Mouse (Mus musculus) lung, postnatal 4 days (tissue): Measurements from ENCODE around the gene Plin2.

ENCODE experiments used
- DNase-seq, 2 experiments: peaks; one replicate each; pipeline ENCODE4 v3.0.0; 2021

The Plin2 gene

DNA sequence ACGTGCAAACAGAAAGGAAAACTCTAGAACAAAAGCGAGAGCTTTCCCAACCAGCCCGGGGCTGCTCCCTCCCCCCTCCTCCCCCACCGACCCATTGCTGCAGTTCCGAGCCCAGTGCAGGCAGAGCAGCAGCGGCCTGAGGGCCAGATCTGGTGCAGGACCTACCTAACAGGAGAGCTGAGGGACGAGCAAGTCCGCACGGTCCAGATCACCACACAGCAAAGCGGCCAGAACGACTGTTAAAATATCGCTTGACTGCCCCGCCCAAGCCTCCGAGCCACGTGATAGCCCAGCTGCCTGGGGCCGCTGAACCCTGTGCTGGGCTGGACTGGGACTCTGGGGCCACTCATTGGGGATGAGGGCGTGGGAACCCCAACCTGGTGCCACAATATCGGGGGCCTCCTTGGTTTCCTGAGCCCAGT is at the start of gene Plin2:
Plin2 (minus strand) TSS at position 281 of the 422 bp plus-strand sequence.
- peak; percentile 84 to 86 for DNase-seq

DNA sequence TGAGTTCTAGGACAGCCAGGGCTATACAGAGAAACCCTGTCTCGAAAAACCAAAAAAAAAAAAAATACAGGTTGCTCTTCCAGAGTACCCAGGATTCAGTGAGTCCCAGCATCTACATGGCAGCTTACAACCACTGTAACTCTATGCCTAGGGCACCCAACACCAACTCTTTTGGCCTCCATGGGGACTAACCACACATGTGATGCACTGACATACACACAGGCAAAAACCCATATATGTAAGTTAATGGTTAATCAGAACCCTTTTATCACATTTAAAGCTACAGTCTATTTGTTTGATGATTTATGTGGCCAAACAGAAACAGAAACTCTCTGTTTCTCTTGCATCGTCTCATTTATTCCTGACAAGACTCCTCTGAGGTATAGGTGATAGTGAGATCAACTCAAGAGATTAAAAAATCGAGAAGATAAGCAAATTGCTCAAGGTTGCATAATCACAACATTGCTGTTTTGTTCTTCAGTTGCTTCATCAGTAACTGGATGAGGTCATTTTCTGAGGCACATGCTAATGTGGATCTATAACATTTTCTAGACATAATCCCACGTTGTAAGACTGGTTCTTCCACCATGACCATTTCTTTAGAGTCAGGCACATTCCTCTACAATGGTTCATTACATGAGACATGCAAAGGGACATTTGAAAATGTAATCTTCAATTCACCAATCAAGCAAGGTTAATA is 49.2 kb upstream of the Plin2 start:
- no peak for DNase-seq

DNA sequence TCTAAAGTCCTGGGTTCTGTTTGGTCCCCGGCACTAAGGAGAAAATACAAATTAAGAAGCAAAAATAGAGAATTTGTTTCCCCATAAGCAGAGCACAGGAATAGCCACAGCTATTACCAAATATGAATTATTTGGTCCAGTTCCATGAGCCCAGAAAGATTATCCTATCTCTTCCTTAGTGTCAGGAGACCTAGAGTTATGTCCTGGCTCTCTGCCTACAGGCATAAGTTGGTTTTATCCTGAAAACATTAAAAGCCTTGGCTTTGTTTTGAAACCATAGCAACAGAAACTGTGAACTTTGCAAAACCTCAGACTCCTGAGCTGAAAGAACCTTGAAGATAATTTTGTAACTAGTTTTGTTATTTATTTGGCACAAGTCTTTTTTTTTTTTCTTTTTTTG is 47.3 kb upstream of the Plin2 start:
- DNase-seq, result no peak

DNA sequence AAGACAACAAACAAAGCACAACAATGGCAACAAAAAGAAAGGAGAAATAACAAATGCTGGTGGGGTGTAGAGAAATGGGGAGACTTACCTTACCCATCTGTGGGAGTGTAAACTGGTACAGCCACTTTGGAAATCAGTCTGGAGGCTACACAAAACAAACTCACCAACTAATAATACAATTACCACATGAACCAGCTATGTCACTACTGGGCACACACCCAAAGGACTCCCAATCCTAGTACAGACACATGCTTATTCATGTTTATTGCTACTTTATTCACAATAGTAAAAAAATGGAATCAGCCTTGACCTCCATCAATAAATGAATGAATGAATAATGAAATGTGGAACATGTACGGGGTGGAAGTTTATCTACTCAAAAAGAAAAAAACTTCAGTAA is 45.5 kb upstream of the Plin2 start:
- no peak for DNase-seq

DNA sequence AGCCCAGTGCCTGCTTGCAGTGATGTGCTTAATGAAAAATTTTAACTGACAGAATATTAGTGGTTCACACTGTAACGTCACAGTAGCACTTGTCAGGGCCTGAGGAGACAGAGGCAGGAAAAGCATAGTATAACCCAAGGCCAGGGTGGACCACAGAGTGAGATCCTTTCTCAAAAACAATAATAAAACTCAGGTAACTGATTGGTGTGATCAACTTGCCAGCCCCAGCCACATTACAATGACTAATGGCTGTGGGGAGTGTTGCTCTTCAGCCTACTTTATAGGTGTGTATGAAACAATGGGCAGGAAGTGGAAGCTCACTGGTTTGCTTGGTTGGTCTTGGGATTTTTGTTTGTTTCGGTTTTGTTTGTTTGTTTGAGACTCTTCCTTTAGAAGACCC is 43.7 kb upstream of the Plin2 start:
- DNase-seq, result no peak

DNA sequence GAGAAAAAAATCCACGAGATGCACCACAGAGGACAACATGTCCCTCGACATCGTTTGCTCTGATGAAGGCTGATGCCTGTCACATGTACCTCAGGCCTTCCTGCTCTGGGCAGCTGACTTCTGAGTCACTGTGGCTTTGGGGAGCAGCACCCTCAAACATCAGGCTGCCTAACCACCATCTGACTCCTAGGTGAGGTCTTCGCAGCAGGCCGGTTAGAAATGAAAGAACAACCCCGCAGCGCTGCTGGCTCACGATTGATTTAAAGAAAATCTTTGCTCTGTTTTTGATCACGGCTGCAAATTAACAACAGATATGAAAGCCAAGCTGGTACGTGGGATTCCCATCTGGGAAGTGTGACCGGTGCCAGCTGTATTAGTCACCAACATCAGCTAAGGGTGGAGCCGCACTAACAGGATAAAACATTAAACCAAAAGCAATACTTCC is 42.9 kb upstream of the Plin2 start:
- no peak for DNase-seq

DNA sequence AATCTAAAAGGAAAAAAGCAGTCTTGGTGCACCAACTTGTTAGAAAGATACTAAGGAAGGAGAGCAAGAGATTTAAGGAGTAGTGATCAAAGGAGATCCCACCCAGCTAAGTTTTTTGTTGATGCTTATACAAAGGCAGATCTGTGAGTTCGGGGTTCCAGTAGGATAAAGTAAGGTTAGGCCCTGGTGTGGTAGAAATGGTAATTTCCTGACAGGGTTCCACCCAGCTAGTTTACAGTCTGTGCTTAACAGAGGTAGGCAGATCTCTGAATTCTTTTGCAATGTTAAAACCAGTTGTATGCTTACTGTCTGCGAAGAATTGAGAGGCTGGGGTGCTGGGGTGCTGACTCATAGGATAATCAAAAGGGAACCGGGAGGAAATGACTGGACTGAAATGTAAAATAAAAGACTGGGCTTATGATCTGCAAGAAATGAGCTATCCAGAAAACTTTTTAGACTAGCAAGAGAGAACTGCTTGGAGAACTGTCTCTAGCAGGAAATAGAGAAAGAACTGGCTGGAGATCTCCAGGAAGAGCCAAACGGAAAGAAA is 40.9 kb upstream of the Plin2 start:
- no peak for DNase-seq

DNA sequence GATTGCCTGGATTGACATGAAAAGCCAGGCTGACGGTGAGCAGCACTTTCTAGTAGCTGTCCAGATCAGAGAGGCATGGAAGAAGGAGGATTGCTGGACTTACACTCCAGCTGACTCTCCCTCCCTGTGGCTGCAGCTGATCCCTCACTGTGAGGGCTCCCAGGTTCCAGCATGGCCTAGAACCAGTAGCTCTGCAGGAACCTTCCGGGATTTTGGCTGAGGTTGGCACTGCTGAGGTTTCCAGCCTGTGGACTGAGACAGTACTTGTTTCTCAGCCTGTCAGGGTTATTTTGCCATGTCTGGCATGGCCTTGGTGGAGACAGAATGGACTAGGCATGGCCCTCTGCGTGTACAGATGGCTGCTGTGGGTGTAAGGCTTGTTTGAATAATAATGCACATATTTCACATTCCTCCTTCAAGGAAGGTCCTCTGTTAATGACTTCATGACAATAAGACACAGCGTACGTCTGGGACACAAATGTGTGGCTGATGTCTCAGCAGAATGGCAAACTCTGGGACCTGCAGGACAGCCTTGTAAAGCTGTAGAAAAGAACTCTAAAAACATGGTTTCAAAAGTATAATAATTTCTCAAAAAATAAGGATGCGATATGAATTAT is 40.3 kb upstream of the Plin2 start:
- no peak for DNase-seq

DNA sequence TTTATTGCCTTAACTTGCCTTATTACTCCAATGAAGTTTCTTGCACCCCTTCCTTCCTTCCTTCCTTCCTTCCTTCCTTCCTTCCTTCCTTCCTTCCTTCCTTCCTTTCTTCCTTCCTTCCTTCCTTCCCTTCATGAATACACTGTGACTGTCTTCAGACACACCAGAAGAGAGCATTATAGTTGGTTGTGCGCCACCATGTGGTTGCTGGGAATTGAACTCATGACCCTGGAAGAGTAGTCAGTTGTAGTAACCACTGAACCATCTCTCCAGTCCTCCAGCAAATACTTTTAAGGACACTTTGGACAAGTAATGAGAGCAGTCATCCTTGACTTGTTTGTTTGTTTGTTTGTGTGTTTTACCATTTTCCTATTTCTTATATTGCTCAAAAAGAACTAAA is 38.9 kb upstream of the Plin2 start:
- DNase-seq, result no peak

DNA sequence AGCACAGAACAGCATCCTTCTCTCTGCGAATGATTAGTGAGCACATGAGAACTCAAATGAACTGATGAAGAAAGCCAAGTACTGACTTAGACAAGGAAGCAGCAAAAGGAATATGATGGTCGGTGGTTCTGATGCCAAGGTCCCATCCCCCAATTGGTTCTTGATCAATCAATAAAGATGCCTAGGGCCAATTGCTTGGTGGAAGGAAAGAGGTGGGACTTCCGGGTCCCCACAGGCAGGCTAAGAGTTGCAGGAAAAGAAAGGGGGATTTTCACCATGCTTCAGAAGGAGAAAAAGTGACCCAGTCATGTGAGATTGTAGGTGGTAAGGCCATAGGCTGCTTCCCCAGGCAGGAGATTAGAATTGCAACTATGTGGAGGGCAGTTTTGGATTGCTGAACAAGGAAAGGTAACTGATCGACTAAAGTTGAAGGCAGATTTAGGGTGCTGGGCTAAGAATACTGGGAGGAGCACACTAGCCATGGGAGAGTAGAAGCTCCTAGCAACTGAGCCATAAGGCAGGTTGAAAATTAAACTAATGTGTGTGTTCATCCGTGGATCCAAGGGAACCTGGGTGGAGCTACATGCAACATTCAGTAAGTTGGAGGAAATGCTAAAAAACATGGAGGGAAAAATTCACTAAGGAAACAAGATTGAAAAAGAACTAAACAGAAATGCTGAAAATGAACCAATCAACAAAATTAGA is 29.5 kb upstream of the Plin2 start:
- no peak for DNase-seq

DNA sequence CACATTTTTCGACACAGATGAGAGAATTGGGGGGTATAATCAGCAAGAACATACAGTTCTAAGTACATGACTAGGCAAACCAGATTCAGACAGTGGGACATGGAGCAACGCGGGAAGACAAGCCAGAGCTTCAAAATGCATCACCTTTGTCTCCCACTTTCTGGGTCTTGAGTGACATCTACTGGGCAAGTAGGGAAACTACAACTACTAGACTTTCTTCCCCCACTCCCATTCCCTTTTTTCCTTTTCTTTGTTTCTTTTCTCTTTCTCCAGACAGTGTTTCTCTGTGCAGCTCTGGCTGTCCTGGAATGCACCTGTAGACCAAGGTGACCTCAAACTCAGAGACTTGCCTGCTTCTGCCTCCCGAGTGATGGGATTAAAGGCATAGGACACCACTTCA is 27.0 kb upstream of the Plin2 start:
- DNase-seq, result peak in 1 of 2 experiments; percentile 47

DNA sequence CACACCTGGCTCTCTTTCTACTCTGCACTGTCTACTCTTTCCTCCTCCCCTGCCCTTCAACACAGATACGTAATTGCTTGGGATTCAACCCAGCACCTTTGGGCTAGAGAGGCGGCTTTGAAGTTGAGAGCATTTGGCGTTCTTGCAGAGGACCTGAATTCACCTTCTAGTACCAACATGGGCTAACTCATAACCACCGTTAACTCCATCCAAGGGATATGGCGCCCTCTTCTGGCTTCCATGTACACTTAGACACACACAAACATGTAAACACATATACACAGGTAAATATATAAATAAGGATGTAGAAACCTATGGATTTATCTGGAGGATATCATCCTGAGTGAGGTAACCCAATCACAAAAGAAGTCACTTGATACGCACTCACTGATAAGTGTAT is 25.2 kb upstream of the Plin2 start:
- peak in 1 of 2 experiments; percentile 73 for DNase-seq

DNA sequence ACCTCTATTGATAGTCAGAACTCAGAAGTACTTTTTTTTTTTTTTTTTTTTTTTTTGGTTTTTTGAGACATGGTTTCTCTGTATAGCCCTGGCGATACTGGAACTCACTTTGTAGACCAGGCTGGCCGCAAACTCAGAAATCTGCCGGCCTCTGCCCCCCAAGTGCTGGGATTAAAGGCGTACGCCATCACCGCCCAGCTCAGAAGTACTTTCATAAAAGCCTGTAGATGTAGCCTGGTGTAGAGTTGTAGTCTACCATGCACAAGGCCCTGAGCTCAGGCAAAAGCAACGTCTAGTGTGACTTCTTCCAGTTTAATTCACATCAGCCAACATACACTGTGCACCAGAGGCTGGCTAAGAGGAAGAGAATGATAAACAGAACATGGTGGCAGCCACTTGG is 23.1 kb upstream of the Plin2 start:
- DNase-seq, result no peak

DNA sequence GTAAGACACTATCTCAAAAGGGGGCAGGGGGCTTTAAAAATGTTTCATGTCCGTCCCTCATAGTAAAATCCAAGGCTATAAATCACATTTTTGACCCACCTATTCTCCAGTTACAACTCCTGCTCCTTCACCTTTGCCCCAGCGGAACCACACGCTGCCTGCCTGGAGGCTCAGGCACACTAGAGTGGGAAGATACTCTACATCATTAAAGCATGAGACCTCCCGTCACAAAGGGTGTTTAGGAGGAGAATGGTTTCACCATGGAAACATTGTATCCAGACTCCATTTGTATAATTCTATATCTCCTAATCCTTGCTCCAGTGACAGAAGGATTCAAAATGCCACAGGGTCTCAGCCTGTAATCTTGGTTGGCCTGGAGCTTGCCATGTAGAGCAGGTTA is 21.4 kb upstream of the Plin2 start:
- no peak for DNase-seq

DNA sequence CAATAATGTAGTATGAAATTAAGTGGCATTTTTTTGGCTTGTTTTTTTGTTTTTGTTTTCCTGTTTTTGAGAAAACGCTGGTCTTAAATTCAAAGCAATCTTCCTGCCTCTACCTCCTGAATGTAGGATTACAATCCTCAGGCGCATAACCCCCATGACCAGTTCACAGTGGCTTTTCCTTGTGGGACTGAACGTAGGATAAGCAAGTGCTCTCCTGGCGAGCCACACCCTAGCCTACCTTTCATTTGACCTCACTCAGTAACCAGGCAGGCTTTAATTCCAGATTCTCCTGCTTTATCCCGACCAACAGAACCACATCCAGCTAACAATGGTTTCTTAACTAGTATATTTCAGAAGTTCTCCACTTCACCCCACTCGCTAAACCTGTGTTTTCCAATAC is 20.9 kb upstream of the Plin2 start:
- no peak for DNase-seq

DNA sequence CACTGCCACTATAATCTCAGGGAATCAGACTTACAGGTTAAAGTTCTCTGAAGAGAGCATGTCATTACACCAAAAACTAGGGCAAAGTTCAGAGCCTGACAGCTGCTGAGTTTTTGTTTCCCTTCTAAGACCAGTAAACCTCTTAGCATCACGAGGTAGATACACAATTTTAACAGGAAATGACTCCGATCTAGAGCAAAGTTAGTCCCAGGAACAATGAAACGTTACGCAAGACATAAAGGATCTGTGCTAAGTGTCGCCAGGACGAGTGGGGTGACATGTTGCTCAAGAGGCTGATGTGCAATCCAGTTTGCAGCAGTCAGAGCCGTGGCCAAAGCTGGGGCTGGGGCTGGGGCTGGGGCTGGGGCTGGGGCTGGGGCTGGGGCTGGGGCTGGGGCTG is 20.3 kb upstream of the Plin2 start:
- DNase-seq, result peak; percentile 73 to 77

DNA sequence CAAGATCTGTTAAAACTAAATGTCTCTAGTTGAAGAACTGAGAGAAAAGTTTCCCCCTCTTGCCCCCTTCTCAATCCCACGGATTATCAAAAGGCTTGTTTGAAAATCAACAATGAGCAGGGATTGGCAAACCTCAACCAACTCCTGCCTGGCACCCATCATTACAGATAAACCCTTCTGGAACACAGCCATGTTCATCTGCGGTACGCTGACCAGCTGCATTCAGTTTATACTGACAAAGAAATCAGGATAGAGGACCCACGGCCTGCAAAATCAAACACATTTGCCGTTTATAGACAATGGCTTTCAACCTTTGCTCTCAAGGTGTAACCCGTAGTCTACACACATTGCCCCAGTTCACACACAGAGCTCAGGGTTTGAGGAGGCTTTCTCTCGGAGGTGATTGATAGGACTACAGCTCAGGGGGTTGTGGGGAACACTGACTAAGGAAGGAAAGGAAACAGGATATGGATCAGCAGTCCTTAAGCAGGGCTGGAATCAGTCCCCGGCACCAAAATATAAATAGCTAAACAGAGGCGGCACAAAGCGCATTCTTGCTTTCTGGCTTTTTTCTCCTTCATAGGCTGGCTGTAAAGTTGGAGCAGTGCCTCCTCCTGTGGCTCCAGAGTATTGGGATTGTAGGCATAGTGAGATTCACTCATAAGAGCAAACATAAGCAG is 19.3 kb upstream of the Plin2 start:
- DNase-seq, result peak; percentile 28 to 56

DNA sequence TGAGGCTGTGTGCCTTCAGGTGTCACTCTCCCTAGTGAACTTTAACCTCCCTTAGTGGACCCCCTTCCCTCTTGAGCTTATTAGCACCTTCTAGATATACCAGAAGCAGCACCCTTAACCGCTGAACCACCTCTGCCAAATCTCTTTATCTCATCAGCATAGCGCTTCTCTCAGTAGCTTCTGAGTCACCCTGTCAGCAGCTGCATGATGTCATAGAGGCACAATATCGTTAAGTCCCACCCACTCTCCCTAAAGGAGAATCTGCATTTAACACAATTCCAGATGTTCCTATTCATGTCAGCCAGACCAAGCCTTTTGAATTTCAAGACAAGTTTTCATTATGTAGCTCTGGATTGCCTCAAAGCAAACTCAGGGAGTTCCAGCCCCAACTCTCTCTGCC is 16.7 kb upstream of the Plin2 start:
- DNase-seq, result no peak

DNA sequence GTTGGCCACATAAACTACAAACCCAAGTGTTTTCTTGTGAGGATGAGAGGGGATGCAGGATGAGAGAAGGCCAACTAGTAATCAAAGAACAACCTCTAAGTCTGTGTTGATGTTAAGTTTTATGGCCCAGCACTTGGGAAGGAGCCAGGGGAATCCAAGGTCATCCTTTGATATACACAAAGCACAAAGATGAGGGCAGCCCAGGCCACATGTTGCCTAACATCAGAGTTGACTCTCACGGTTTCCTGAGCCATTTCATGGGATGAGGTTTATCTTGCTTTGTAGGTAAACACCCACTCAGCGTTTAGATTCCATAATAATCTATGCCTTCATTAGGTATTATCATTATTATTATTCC is 16.1 kb upstream of the Plin2 start:
- DNase-seq, result no peak

DNA sequence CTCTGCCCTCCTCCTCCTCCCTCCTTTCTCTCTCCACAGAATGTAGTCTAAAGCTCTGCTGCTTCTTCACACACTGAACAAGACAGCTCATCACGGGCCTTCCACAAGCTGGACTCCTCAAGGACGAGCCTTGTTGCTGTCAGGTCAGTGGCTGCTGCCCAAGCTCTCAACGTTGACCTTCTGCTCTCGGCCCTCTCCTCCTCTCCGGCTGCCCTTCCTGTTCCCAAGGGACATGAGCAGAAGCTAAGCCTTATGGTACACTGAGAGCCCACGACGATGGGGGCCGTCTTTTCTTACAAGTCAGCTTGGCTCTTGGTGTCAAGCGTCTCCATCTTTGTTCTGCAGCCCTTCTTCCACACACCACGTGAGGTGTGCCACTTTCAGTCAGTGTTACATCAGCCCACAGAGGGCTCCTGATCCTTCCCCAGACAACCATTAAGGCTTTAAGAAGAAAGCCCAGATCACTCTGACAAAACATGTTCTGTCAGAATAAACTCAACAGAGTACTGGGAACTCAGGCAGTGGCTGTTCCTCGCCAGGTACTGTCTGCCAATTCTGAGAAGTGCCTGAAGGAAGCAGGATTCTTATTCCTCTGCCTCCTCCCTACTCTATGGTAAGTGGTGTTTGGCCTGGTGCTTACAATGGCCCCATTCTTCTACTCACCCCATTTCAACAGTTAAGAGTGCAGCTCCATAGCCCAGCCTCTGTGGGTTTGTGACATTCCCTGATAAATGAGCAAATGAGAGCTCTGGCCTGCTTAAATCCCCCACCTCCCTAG is 15.6 kb upstream of the Plin2 start:
- DNase-seq, result peak in 1 of 2 experiments; percentile 61

DNA sequence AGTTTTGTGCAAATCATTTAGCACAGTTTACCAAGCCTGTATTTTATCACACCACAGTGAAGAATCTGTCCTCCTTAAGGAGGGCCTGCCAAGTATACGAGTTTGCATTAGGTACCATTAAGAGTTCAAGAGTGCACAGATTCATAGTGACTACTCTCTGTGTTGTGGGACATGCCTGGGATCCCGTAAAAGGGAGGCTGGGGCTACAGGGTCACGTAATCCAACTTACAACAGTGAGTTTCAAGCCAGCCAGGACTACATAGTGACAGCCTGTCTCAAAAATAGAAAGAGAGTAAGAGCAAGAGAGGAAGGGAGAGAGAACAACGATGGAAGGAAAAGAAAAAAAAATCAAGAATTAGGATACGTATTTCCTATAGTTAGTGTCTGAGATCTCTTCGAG is 14.9 kb upstream of the Plin2 start:
- no peak for DNase-seq

DNA sequence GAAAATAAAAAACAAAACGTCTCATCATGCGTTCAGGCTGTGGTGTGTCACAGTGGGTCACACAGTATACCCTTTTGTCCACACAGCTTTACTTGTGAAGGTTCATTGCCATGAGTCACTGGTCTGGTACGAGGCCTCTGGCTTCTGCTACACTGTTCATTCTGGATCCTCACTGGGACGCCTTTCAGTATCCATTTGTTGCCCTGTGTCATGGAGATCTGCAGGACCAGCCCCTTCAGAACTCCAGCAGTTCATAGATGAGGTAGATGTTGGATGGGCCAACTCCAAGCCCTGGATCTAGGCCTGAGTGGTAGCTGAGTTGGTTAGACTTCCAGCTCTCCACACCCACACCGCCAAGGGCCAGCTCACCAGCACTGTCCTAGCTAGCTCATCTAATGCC is 13.9 kb upstream of the Plin2 start:
- DNase-seq, result no peak

DNA sequence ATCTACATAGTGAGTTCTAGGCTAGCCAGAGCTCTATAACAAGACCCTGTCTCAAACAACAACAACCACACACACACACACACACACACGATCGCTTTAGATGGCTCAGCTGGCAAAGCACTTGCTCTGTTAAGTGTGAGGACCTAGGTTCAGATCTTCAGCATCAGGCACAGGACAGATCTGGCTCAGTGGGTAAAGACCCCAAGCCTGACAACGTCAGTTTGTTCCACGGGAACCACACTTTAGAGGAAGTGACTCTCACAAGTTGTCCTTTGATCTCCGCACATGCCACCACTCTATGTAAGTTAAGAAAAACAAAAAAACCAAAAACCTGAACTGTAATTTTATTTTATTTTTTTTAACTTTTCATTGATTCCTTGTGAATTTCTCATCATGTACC is 13.4 kb upstream of the Plin2 start:
- no peak for DNase-seq
